Mouse (Mus musculus): ENCODE data around the gene Olfr248.
"Not testable (repeated sequence)": the region's sequence is repeated elsewhere in the genome, so short reads cannot be mapped to it uniquely, and the experiment has no call there.

Olfr248 gene

GRCm38 (mm10) chr1:174390746-174391145 is at the start of gene Olfr248:
TSS of gene Olfr248 (plus strand) at chr1:174391046.
- no peak for DNase-seq (ENCODE audit: low read depth, low spot score)

- not testable (repeated sequence) for DNase-seq (ENCODE audit: low read depth, low spot score)
Measured at GRCm38 (mm10) chr1:174353636-174354035, 37.2 kb upstream of the Olfr248 start.

- DNase-seq (ENCODE audit: low read depth, low spot score), result no peak
Measured at GRCm38 (mm10) chr1:174354640-174355039, 36.2 kb upstream of the Olfr248 start.

- no peak for DNase-seq (ENCODE audit: low read depth, low spot score)
Measured at GRCm38 (mm10) chr1:174364882-174365451, 25.9 kb upstream of the Olfr248 start, which contains the start of gene Olfr417. TSS of gene Olfr417 (plus strand) at chr1:174365122.

- no peak for DNase-seq (ENCODE audit: low read depth, low spot score)
Measured at GRCm38 (mm10) chr1:174373799-174374198, 17.0 kb upstream of the Olfr248 start.

GRCm38 (mm10) chr1:174422959-174423358 is 32.1 kb downstream of the Olfr248 start:
- DNase-seq (ENCODE audit: low read depth, low spot score), result no peak

- no peak for DNase-seq (ENCODE audit: low read depth, low spot score)
Measured at GRCm38 (mm10) chr1:174423764-174424163, 32.9 kb downstream of the Olfr248 start, which contains the start of gene Olfr414. TSS of gene Olfr414 (plus strand) at chr1:174424064.

- peak; percentile 70 for DNase-seq (ENCODE audit: low read depth, low spot score)
Measured at GRCm38 (mm10) chr1:174426180-174426986, 35.5 kb downstream of the Olfr248 start.

- no peak for DNase-seq (ENCODE audit: low read depth, low spot score)
Measured at GRCm38 (mm10) chr1:174427402-174427801, 36.6 kb downstream of the Olfr248 start.

GRCm38 (mm10) chr1:174428407-174428806 is 37.6 kb downstream of the Olfr248 start:
- DNase-seq (ENCODE audit: low read depth, low spot score), result no peak

- DNase-seq (ENCODE audit: low read depth, low spot score), result no peak
Measured at GRCm38 (mm10) chr1:174434121-174434520, 43.3 kb downstream of the Olfr248 start.

Data from ES-CJ7 (cell line).